Mouse (Mus musculus) liver, adult 2 months (tissue): ENCODE measurements around the gene Gm11172.

ENCODE experiments used
- CTCF ChIP-seq: fragments of 200-500 bp; IDR thresholded peaks from 2 replicates; pipeline ENCODE4 v1.5.1; 2011; ENCODE audit warnings: low read depth, low read length, control low read depth
- POLR2A ChIP-seq: fragments of 200-500 bp; IDR thresholded peaks from 2 replicates; pipeline ENCODE4 v1.6.1; 2011; ENCODE audit warnings: low read length, control low read depth; ENCODE audit not compliant: insufficient read depth; ENCODE audit errors: extremely low read depth

DNA sequence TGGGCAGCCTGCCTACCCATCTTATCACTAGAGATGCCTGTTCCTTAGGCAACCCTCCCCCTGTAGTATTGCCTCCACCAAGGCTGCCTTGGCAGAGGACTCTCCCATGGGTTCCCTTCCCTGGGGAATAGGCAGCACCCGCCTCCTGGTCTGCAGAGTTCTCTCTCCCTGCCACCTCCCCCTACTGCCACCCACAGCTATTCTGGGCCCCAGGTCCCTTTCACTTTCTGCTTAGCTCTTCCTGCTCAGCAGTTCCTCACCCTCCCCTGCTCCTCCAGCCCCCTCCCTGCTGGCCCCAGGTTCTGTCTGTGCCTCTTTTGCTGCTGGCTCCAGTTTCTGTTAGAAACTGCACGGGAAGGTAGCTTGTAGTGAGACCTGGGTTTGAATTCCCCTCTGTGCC lies 43.1 kb upstream of the Gm11172 start:
- TF ChIP-seq CTCF (no peak), POLR2A (no peak)
